Mouse (Mus musculus) ES-E14 (cell line): ENCODE measurements around the gene Dagla.

ENCODE experiments used
- CHD2 ChIP-seq: IDR thresholded peaks from 2 replicates; pipeline ENCODE4 v1.6.1; 2014; ENCODE audit warnings: mild to moderate bottlenecking, low read depth, low read length, inconsistent platforms
- ZC3H11A ChIP-seq: IDR thresholded peaks from 2 replicates; pipeline ENCODE4 v1.6.1; 2012; ENCODE audit warnings: low read depth, mild to moderate bottlenecking, inconsistent platforms, low read length, borderline replicate concordance

DNA sequence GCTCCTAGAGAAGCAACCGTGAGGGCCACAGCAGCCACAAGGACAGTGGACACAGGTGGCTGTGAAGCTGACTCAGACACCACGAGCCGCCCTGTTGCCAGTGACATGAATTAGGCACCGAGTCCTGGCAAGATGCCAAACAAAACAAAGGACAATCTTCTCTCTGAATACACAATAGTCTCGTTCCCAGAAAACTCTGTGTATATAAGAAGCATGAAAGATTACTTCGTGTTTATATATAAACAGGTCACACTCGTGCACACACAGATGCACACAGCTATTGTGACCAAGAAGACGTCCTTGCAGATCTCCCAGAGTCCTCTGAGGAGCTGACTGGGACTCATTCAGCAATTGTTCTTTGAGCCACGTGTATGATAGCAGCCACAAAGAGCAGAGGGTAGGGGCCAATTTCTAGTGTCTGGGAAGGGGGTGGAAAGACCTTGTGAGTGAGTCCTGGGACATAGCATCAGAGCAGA lies 18.7 kb upstream of the Dagla start:
- TF ChIP-seq CHD2 (no peak), ZC3H11A (no peak)
